Mouse (Mus musculus) kidney, adult 8-10 months (tissue): ENCODE measurements around the gene Shank1.

ENCODE experiments used
- DNase-seq, 2 experiments: peaks; one replicate each; pipeline ENCODE4 v3.0.0; 2022

Shank1 gene

GRCm38 (mm10) chr7:44374756-44375155 is 64.7 kb downstream of the Shank1 start:
- no peak for DNase-seq

GRCm38 (mm10) chr7:44375207-44375606 is 65.2 kb downstream of the Shank1 start:
- no peak for DNase-seq

GRCm38 (mm10) chr7:44375793-44376192 is 65.7 kb downstream of the Shank1 start:
- DNase-seq, result no peak

- DNase-seq, result peak; percentile 59 to 79
Observed at GRCm38 (mm10) chr7:44378290-44378689, 68.2 kb downstream of the Shank1 start.

GRCm38 (mm10) chr7:44382541-44382940 is 72.5 kb downstream of the Shank1 start:
- no peak for DNase-seq

GRCm38 (mm10) chr7:44383980-44384715 is 74.1 kb downstream of the Shank1 start, which contains the start of gene Syt3:
TSS of gene Syt3 (plus strand) at chr7:44384102.
- DNase-seq, result peak; percentile 71

- DNase-seq, result no peak
Observed at GRCm38 (mm10) chr7:44384716-44385059, 74.6 kb downstream of the Shank1 start.

GRCm38 (mm10) chr7:44385720-44386119 is 75.7 kb downstream of the Shank1 start, which contains the start of gene 1700008O03Rik:
TSS of gene 1700008O03Rik (minus strand) at chr7:44385820.
- no peak for DNase-seq

- DNase-seq, result no peak
Observed at GRCm38 (mm10) chr7:44391831-44392230, 81.8 kb downstream of the Shank1 start.

GRCm38 (mm10) chr7:44392341-44392740 is 82.3 kb downstream of the Shank1 start:
- DNase-seq, result no peak

- no peak for DNase-seq
Observed at GRCm38 (mm10) chr7:44393284-44393683, 83.2 kb downstream of the Shank1 start.

GRCm38 (mm10) chr7:44398570-44398969 is 88.5 kb downstream of the Shank1 start:
- DNase-seq, result peak; percentile 21 to 60

GRCm38 (mm10) chr7:44401673-44402072 is 91.6 kb downstream of the Shank1 start:
- DNase-seq, result no peak

GRCm38 (mm10) chr7:44405346-44406014 is 95.4 kb downstream of the Shank1 start:
- peak; percentile 84 to 89 for DNase-seq

GRCm38 (mm10) chr7:44406015-44406355 is 95.9 kb downstream of the Shank1 start:
- no peak for DNase-seq
